Mouse (Mus musculus) liver, embryonic 11.5 days (tissue): ENCODE measurements around the gene Aup1. TPM values are rescaled to one million over a fixed set of nuclear protein-coding genes. Genes with fewer than 3 reads are reported as not detected.
A peak's percentile ranks its signal among the peaks of the same experiment; 100 is the strongest.

Experiments
- ATAC-seq: fragments of 200-750 bp; cut with Nextera tagmentation; replicated peaks from 2 replicates; pipeline ENCODE4 v1.8.0; 2017; ENCODE audit warnings: moderate number of reproducible peaks, mild to moderate bottlenecking, moderate TSS enrichment, moderate library complexity; ENCODE audit not compliant: low FRiP score
- DNase-seq: peaks from one replicate; pipeline ENCODE4 v3.0.0-alpha.2; 2017; ENCODE audit warnings: low spot score
- H3K27ac ChIP-seq: fragments of 300-500 bp; sonication (generic); 2 replicates; pipeline ENCODE4 v1.5.1; 2014; ENCODE audit warnings: mild to moderate bottlenecking, low read depth, low read length, control low read depth
- H3K27me3 ChIP-seq: fragments of 300-500 bp; sonication (generic); replicated peaks from 2 replicates; pipeline ENCODE4 v1.6.1; 2014; ENCODE audit warnings: low read length, mixed read lengths; ENCODE audit not compliant: control insufficient read depth, insufficient read depth
- H3K36me3 ChIP-seq: fragments of 300-500 bp; sonication (generic); 2 replicates; pipeline ENCODE4 v1.6.1; 2014; ENCODE audit warnings: mild to moderate bottlenecking, low read length, moderate library complexity, mixed read lengths; ENCODE audit not compliant: control insufficient read depth, insufficient read depth
- H3K4me1 ChIP-seq: fragments of 300-500 bp; sonication (generic); replicated peaks from 2 replicates; pipeline ENCODE4 v1.6.1; 2014; ENCODE audit warnings: low read length, mixed read lengths; ENCODE audit not compliant: control insufficient read depth, insufficient read depth
- H3K4me2 ChIP-seq: fragments of 300-500 bp; sonication (generic); 2 replicates; pipeline ENCODE4 v1.6.1; 2014; ENCODE audit warnings: mild to moderate bottlenecking, control low read depth, moderate library complexity
- H3K4me3 ChIP-seq: fragments of 300-500 bp; sonication (generic); 2 replicates; pipeline ENCODE4 v1.5.1; 2014; ENCODE audit warnings: low read depth, low read length, control low read depth
- H3K9ac ChIP-seq: fragments of 300-500 bp; sonication (generic); 2 replicates; pipeline ENCODE4 v1.6.1; 2014; ENCODE audit warnings: low read depth, low read length, control low read depth
- H3K9me3 ChIP-seq: fragments of 300-500 bp; sonication (generic); 2 replicates; pipeline ENCODE4 v1.6.1; 2016; ENCODE audit warnings: low read length, inconsistent platforms, mixed read lengths; ENCODE audit not compliant: control insufficient read depth
- WGBS: fragments of 180-500 bp; shearing (Covaris S2); extraction: QIAGEN DNeasy Blood & Tissue Kit; methylation state at CpG from one replicate; pipeline ENCODE4 v1.1.7; 2014; 5-methylcytosine and 5-hydroxymethylcytosine counted together
- polyA plus RNA-seq: library from polyadenylated mRNA; unstranded; fragments of >200 nt; fragmentation: Nextera tagmentation; extraction: Ambion mirVana; gene quantifications from 2 replicates; pipeline ENCODE4 v1.2.1, GENCODE M21; 2014

Gene Aup1
- polyA plus RNA-seq, 1 experiment from 2014 or later: 230 TPM

- DNase-seq: no peak
- 1% methylated on average over 81 of the region's 81 CpGs for WGBS
- ATAC-seq: no peak
Observed at GRCm38 (mm10) chr6:83068706-83069487, 14.6 kb downstream of the Aup1 start.

GRCm38 (mm10) chr6:83069488-83070246 is 15.3 kb downstream of the Aup1 start:
- H3K4me3 ChIP-seq: peak overlapping the region; percentile 31
- no peak overlapping the region for H3K27ac ChIP-seq
- peaks cover 99% of the 10 kb centered on the region for H3K27me3 ChIP-seq
- peaks cover 19% of the 10 kb centered on the region for H3K4me1 ChIP-seq
- WGBS: 2% methylated on average over 69 of the region's 69 CpGs
- no peaks in the 10 kb centered on the region for H3K9me3 ChIP-seq
- H3K4me2 ChIP-seq: peak overlapping the region; percentile 37
- ATAC-seq (no peak), DNase-seq (no peak)
- H3K9ac ChIP-seq: no peak overlapping the region
- no peaks in the 10 kb centered on the region for H3K36me3 ChIP-seq

More at GRCm38 (mm10) chr6:83068706-83069487, 14.6 kb downstream of the Aup1 start:
- no peaks in the 10 kb centered on the region for H3K36me3 ChIP-seq
- H3K9me3 ChIP-seq: no peaks in the 10 kb centered on the region
- peak overlapping the region; percentile 36 for H3K4me3 ChIP-seq
- peaks cover 99% of the 10 kb centered on the region for H3K27me3 ChIP-seq
- peak overlapping the region; percentile 53 for H3K4me2 ChIP-seq
- peaks cover 19% of the 10 kb centered on the region for H3K4me1 ChIP-seq
- H3K9ac ChIP-seq: no peak overlapping the region
- no peak overlapping the region for H3K27ac ChIP-seq

- Histone ChIP-seq H3K4me1 (peaks cover 19% of the 10 kb centered on the region), H3K9me3 (no peaks in the 10 kb centered on the region), H3K4me2 (peak within 1 kb of the TSS; percentile 53), H3K36me3 (no peaks in the 10 kb centered on the region), H3K27me3 (peaks cover 97% of the 10 kb centered on the region), H3K9ac (no peak within 1 kb of the TSS), H3K27ac (no peak within 1 kb of the TSS), H3K4me3 (peak within 1 kb of the TSS; percentile 36)
- ATAC-seq (no peak), DNase-seq (no peak)
- WGBS: 1% methylated on average over 10 of the region's 10 CpGs
Observed at GRCm38 (mm10) chr6:83070247-83070310, 15.8 kb downstream of the Aup1 start, which contains the start of gene Tlx2. TSS of gene Tlx2 (minus strand) at chr6:83070293.

GRCm38 (mm10) chr6:83070311-83071219 is 16.2 kb downstream of the Aup1 start:
- H3K4me1 ChIP-seq: peaks cover 19% of the 10 kb centered on the region
- no peak overlapping the region for H3K27ac ChIP-seq
- H3K4me3 ChIP-seq: peak overlapping the region; percentile 31
- no peak overlapping the region for H3K9ac ChIP-seq
- 1% methylated on average over 58 of the region's 58 CpGs for WGBS
- H3K27me3 ChIP-seq: peaks cover 93% of the 10 kb centered on the region
- DNase-seq (peak; percentile 77), ATAC-seq (no peak)
- H3K9me3 ChIP-seq: no peaks in the 10 kb centered on the region
- no peaks in the 10 kb centered on the region for H3K36me3 ChIP-seq
- peak overlapping the region; percentile 39 for H3K4me2 ChIP-seq

- WGBS: 4% methylated on average over 24 of the region's 24 CpGs
- DNase-seq (no peak), ATAC-seq (no peak)
- Histone ChIP-seq H3K27me3 (peaks cover 90% of the 10 kb centered on the region), H3K9me3 (no peaks in the 10 kb centered on the region), H3K4me1 (peaks cover 19% of the 10 kb centered on the region), H3K36me3 (no peaks in the 10 kb centered on the region), H3K9ac (no peak overlapping the region), H3K27ac (no peak overlapping the region), H3K4me2 (peak overlapping the region; percentile 39; the same call in 1 of the 2 replicates), H3K4me3 (no peak overlapping the region)
Observed at GRCm38 (mm10) chr6:83071220-83071619, 16.9 kb downstream of the Aup1 start.

GRCm38 (mm10) chr6:83074979-83075378 is 20.7 kb downstream of the Aup1 start:
- Histone ChIP-seq H3K4me3 (no peak overlapping the region), H3K27me3 (peaks cover 59% of the 10 kb centered on the region), H3K4me2 (no peak overlapping the region), H3K27ac (no peak overlapping the region), H3K9me3 (no peaks in the 10 kb centered on the region), H3K36me3 (no peaks in the 10 kb centered on the region), H3K4me1 (peaks cover 15% of the 10 kb centered on the region), H3K9ac (no peak overlapping the region)
- DNase-seq: no peak
- WGBS: 31% methylated on average over 2 of the region's 2 CpGs
- ATAC-seq: no peak

- ATAC-seq: peak; percentile 59
- H3K27me3 ChIP-seq: peaks cover 38% of the 10 kb centered on the region
Observed at GRCm38 (mm10) chr6:83077630-83078323, 23.5 kb downstream of the Aup1 start, which contains the start of gene Pcgf1. TSS of gene Pcgf1 (plus strand) at chr6:83077869.

GRCm38 (mm10) chr6:83078324-83078858 is 24.1 kb downstream of the Aup1 start:
- H3K4me2 ChIP-seq: peak overlapping the region; percentile 96
- peaks cover 38% of the 10 kb centered on the region for H3K27me3 ChIP-seq
- peaks cover 5% of the 10 kb centered on the region for H3K4me1 ChIP-seq
- DNase-seq: peak; percentile 100
- H3K4me3 ChIP-seq: peak overlapping the region; percentile 76
- H3K36me3 ChIP-seq: peaks cover 12% of the 10 kb centered on the region; the same call in 1 of the 2 replicates
- H3K9me3 ChIP-seq: no peaks in the 10 kb centered on the region
- peak overlapping the region; percentile 79 for H3K9ac ChIP-seq
- peak overlapping the region; percentile 81 for H3K27ac ChIP-seq
- WGBS: under 1% methylated on average over 46 of the region's 46 CpGs
- peak; percentile 91 for ATAC-seq

More at GRCm38 (mm10) chr6:83077630-83078323, 23.5 kb downstream of the Aup1 start, which contains the start of gene Pcgf1:
- Histone ChIP-seq H3K36me3 (peaks cover 12% of the 10 kb centered on the region; the same call in 1 of the 2 replicates), H3K4me2 (peak within 1 kb of the TSS; percentile 96), H3K27ac (peak within 1 kb of the TSS; percentile 81), H3K9me3 (no peaks in the 10 kb centered on the region), H3K9ac (peak within 1 kb of the TSS; percentile 79), H3K4me3 (peak within 1 kb of the TSS; percentile 76), H3K4me1 (peaks cover 5% of the 10 kb centered on the region)
- no peak for DNase-seq
- under 1% methylated on average over 54 of the region's 54 CpGs for WGBS
